Mouse (Mus musculus) adrenal gland, adult 10 weeks (tissue): Measurements from ENCODE around the gene Olfm4. TPM values are rescaled to one million over a fixed set of nuclear protein-coding genes. Genes with fewer than 3 reads are reported as not detected.

ENCODE experiments used
- polyA plus RNA-seq: library from polyadenylated mRNA; stranded (reverse); fragments of 350-450 nt; fragmentation: Illumina TruSeq; extraction: RNeasy Lipid Tissue Mini Kit (QIAGEN cat#74804); gene quantifications from one replicate; pipeline ENCODE4 v1.2.3, GENCODE M21; 2014; ENCODE audit warnings: low read depth, low replicate concordance

The Olfm4 gene
- polyA plus RNA-seq: not detected

GRCm38 (mm10) chr14:79983781-79984180 is at the start of gene Olfm4:
TSS of gene Olfm4 (plus strand) at chr14:79984081.

Other genes starting within 250 kb of the Olfm4 start
- gene Pcdh8, start 212.8 kb upstream of the Olfm4 start, polyA plus RNA-seq: not detected